Mouse (Mus musculus) embryo, embryonic 11.5 days (tissue): ENCODE data around the gene Kcna2.

Source experiments
- DNase-seq: peaks from one replicate; pipeline ENCODE4 v3.0.0-alpha.2; 2012; ENCODE audit warnings: low read depth, low spot score

Kcna2 gene

DNA sequence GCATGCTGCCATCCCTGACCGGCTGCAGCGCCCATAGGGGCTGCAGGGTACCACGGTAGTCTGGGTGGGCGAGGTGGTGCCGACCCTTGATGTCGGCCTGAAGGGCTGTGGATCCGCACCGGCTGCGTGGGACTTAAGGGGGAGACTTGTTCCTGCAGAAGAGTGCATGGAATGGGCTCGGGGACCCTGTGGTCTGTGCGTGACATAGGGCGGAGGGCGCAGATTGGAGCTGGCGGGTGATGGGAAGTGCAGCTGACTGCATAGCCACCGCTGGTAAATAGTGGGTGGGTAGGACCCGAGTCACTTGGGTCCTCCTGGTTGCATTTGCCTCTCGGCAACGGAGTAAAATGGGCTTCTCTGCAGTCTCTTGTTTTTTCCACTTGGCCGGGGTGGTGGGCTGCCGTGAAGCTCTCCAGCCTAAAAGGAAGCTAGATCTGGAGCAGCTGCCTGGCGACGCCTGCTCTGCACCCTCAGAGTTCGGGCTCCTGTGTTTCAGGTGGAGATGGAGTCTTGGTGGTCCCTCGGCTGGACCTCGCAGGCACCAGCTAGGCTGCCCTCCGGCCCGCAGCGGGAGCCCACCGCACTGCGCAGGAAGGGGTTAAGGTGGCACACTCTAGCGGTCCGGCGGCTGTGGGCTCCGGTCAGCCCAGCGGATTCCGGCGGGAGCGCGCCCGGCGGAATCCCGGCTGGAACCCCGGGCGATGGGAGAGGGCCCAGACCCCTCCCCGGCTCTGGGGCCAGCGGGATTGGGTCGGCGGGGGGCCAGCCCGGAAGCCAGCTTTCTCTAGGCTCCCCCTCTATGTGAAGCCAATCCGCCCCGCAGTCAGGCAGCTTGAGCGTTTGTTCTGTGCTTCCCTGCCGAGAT lies 1.1 kb downstream of the Kcna2 start:
- DNase-seq, result no peak

DNA sequence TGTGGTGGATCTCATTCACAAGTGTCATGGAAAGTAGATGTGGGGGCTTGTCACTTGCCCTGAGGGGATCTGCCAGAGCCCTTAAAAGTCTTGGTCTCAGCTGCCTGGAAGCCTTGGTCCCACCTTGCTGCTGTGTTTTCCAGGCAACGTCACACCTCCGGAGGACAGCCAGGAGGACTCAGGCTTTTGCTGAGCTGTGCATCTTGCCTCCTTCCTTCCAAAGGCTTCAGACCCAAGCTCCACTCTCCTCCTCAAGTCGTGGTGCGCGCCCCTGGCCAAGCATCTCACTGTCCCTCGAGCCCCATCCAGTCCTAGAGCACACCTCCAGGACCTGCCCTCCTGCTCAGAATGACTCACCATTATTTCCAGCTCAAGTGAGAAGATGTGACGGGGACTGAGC lies 2.1 kb downstream of the Kcna2 start:
- no peak for DNase-seq

DNA sequence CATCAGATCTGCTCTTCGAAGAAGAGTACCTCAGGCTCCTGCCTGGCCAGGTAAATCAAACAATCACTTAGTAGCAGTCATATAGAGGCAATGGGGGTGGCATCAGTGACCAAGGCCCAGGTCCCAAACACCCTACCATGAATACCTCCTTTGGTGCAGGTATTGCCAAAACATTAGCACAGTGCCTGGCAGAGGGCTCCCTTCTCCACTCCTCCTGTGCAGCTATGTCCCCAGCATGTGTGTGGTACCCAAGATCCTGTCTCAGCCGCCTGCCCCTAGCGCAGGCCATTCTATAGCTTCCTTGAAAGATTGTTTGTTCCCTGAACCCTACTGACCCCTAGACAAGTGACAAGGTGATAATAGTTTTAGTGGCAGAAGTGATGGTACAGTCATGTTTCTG lies 2.5 kb downstream of the Kcna2 start:
- no peak for DNase-seq

DNA sequence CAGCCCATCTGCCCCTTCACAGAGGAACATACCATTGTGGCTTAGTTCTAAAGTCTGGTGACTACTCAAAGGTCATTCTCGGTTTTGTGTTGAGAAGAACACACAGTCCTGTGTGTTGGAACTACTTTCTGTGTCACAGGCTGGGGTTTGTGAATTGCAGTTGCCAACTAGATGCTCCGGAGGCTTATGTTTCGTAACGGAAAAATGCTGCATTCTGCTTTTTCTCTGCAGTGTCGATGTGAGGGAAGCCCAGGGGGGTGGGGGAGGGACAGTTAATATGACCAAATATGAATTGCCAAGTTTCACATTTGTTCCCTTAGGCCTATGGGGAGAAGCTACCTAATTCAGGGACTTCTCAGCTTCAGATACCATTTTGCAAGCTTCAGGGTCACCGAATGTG lies 5.0 kb downstream of the Kcna2 start:
- DNase-seq, result no peak

DNA sequence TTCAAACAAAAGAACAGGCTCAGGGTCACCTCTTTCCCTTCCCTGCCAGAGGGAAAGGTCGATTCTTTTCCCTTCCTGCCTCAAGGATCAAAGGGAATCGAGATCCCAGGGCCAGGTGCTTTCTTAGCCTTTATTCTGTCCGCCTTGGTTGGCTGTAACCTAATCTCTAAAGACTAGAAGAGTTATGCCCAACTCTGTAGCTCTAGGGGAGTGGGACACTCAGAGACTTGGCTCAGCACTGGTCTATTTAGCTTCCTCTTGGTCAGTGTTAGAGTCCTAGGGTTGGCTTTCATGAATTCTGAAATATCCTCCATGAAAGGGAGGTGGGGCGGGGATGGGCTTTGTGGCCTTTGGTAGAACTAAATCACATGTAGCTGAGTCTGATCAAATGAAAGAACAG lies 11.6 kb downstream of the Kcna2 start:
- DNase-seq, result no peak

DNA sequence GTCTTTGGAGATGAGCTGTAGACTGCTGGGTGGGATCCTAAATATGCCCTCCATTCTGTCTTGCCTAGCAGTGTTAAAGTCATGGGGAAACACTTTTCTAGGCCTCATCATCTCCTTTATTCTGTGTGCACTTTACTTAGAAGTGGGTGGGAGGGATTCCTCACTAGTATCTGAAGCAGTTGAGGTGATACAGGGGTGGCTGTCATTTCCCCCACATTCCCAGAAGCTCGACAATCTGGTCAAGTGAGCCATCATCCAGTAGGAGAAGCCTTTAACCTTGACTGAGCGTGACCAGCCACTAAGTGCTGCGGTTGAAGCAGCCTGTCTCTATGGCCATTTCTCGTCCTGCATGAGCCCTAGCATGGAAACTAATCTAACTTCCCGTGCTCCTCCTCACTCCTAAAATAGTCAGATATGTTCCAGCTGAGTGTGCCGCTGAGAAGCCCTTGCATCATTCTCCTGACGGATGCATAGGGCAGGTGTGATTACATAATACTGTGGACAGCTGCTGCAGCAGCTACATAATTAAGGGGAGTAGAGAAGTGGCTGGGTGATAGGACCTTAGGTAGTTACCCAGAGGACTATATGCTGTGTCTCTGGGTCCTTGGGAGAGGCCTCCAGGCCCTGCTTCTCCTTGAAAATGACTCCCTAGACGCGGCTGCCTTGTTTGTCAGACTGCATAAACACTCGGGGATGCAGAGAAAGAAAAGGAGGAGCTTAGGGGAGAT lies 12.2 kb downstream of the Kcna2 start:
- DNase-seq, result no peak

DNA sequence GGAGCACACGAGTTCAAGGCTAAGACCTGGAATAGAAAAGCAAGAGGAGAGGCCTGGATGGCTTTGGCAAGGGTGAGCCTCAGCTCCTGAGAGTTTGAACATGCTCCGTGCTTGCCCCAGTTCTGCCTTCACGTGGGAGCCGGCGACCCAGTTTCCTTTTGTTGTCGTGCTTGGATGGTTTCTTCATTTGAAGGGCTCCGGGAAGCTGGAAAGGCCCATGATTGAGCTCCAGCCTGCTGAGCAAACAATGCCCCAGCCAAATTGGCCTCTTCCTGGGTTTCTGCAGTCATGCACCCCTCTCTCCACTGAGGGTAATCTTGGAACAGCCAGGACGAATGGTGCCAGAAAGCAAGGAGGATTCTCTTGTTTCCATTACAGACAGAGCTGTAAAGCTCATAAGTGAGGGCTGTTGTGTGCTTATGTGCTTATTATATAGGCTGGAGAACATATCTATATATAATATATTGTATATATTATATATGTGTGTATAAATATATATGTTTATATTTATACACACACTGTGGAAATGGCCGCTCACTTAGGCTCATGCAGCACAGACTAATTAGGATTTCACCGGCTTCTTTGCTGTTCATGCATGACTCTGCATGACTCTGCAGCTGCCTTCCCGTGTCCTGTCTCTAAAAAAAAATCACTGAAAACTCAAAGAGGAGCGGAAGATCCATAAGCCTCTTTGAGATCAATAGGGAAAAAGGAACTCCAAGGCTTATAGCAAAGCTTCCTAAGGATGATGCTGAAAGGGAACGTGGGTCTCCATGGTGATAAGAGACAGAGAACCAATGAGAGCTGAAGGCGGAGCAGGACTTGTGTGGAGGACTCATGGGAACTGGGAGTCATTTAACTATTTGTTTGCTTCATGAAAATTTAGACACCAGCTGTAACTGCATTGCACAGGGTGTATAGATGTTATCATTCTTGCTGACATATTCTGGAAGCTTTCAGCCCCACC lies 13.1 kb downstream of the Kcna2 start:
- DNase-seq, result no peak

DNA sequence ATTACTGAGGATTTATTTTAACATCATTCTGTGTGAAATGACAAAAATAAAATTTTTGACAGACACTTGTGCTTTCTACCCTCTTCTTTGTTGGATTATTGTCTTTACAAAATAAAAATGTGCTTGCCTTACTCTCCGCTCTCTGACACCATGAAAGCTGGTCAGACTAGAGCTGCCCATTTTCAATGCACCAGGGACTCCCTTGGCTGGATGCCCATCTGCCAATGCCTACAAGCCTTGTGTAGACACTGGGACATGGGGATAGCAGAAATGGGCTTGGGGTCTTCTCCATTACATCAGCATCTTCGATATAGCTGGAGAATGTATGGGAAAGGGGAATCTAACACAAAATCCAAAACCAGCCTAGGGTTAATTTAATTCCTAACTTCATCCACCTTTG lies 14.0 kb downstream of the Kcna2 start:
- DNase-seq, result no peak

DNA sequence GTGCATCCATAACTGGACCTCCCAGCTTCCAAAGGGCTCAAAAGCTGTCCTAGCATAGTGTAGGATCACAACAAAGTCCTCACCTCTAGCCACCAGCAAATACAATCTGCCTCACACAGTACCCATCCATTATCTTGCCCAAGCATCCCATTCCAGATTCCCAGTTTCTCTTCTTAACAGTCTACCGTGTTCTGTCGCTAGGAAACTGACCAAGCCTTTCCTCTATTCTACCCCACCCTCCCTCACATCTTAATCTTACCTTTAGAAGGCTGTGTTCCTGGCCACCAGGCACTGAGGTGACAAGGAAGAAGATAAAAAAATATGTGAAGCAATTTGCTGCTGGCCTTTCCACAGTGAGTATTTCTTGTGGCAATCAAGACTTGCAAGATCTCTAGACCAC lies 14.8 kb downstream of the Kcna2 start:
- DNase-seq, result no peak

DNA sequence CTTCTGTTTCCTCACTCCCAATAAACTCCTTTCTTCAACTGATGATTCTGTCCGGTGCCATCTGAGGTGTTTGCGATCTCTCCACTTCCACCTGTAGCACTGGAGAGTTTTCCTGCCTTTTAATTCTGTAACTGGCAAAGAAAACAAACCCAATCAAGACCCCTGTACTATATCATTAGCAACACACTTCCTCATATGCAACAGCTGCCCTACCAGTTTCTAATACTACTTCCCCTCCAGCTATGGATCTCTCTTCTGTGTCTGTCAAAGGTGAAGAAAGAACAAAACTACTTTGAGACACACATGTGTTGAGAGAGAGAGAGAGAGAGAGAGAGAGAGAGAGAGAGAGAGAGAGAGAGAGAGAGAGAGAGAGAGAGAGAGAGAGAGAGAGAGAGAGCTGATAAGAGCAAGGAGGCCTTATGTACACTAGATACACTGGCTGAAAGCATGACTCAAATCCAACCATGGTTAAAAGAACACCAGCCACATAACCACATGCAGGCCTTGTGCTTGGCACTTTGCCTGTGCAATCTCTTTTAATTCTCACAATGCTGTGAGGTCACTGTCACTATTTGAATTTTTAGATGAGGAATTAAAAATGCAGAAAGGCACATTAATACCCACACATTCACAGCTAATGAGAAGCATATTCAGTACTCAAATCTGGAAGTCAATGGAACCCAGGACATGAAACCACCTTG lies 19.1 kb downstream of the Kcna2 start:
- no peak for DNase-seq

DNA sequence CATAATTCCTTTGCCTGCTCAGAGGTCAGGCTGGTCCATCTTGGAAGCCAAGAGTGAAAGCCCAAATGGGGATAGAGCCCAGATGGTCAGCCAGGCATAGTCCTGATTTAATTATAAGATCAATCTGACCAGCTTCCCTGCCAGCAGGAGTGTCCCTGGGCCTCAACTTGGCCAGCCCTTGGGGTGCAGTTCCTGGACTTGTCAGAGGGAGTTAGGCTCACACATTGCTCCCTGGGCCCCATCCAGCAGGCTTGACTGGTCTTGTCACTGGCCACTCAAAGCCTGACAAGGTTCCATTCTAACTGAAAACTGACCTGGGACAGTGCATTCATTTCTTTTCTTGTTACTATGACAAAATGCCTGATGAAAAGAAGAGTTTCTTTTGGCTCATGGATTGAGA lies 21.4 kb downstream of the Kcna2 start:
- DNase-seq, result no peak

DNA sequence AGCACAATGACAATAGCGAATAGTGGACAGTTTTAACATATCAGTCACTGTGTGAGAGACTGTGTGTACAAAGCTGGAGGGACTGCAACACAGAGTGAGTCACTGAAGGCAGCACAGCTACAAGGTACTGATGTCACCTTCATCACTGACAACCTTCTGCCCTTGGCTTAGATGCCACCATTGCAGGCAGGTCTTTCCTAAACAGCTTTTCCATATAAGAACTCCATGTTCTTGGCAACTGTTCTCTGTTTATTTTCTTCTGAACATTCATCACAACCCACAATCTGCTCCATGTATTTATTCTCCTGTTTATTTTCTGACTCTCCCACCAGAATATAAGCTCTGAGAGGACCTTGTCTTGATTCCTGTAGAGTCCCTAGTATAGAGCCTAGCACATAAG lies 26.7 kb downstream of the Kcna2 start:
- no peak for DNase-seq

DNA sequence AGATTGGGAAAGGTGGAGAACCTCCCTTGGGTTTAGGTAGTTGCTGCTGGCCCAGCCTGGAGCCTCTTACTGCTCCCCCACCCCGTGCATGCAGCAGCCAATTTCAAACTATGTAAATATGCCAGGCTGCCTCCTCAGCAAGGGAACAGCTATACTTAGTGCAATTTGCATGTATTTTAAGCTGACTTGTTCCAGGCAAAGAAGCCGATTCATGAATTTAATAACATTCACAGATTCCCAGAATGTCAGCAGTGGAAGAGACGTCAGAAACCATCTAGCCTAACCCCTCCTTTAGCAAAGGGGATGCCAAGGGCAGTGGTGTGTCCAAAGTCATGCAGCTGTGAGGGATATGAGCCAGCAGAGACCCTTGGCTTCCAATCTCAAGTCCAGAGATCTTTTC lies 27.5 kb downstream of the Kcna2 start:
- no peak for DNase-seq

DNA sequence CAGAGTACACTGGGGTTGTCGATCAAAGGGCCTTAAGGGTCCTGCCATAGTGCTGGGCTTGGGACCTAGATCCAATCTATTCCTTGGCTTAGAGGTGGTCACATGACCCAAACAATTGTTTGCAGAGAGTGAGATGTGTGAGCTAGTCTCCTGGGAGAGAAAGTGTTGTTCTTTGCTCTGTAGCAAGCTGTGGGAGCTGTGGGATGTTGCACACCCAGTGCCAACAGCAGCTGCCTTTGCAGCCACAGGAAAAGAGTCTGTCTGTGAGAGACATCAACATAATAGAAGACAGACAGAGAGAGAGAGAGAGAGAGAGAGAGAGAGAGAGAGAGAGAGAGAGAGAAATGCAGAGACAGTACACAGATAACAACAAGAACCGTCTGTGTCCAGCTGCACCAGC lies 28.3 kb downstream of the Kcna2 start:
- DNase-seq, result no peak

DNA sequence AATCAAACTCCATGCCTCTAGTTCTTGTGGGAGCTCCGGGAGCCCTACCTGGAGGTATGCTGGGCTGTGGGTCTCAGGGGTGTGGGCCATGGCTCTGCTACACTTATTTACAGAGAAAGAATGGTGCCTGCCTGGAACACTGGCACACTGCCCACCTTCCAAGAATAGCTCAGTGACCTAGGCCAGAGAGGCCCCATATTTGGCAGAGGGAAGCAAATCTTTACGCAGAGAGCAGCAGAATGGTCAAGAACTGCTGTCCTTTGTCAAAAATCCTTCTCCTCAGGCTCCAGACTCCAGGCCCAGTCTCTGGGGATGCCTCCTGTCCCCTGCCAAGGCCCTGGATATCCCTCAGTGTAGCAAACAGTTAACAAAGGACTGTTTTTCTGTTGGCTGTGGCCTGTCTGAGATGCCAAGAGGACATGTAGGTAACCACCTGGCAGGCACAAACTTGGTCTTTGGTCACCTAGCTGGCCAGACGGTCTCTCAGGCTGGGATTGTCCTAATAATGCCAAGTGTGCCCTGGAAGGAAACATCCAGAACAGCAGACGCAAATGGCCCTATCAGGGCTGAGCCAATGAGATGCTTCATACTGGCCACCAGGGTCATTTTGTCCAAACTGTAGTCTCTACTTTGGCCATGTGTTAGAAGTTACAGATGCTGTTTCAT lies 29.8 kb downstream of the Kcna2 start:
- DNase-seq, result no peak

DNA sequence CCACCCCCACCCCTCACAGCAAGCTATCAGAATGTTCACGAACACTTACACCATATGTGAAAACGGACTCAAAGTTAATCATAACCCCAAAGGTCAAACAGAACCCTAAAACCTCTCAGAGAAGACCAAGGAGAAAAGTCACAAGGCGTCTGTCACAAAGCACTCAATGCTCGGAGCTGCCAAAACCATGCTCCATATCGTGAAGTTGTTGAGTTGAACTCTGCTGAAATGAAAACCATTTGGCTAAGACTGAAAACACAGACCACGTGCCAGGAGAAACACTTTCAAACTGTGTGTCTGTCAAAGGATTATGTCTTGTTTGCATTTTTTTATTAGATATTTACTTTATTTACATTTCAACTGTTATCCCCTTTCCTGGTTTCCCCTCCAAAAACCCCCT lies 30.9 kb downstream of the Kcna2 start:
- DNase-seq, result no peak

DNA sequence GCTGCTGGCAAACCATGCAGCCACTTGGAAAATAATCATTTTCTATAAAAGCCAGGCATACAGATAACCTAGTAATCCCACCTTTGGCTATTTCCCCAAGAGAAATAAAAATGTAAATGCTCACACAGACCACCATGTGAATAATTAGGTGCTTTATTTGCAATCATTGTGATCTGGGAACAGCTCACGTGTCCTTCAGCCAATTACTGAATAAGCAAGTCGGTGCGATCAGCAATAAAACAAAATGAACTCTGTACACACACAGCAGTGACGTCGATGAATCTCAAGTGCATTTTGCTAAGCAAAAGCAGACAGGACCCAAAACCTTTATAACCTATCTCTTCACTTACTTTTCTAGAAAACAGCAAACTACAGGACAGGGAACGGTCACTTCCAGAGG lies 31.7 kb downstream of the Kcna2 start:
- no peak for DNase-seq

DNA sequence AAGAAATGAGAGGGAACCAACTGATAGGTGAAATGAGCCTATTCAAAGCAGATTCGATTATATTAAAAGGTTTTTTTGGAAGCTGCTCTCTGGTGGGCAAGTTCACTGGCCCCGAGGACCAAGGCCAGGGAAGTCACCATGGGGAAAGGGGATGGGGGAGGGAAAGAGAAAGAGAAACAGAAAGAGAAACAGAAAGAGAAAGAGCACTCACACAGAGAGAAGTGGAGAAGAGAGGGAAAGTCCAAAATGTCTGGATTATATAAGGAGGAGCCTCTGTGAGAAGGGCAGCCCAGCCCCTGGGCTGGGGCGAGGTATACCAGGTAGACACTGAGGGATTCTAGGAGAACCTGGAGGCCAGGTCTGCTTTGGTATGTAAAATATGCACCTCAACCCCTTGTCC lies 33.5 kb downstream of the Kcna2 start:
- DNase-seq, result no peak

DNA sequence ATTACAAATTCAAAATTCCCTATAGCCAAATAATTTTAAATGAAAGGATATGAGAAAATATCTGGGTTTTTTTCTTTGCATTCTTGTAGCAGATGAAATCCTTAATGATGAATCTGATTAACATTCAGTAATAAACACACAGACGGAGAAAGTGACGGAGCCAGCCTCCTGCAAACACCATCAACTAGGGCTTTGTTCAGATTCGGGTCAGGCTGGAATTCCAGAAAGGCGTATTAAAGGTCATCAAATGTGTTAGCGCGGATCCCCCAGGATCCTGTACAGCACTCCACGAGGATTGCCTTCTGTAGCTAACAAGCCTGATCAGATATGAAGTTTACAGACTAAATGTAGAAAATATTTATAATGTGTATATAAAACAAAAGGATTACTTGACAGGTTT lies 46.2 kb downstream of the Kcna2 start:
- no peak for DNase-seq

DNA sequence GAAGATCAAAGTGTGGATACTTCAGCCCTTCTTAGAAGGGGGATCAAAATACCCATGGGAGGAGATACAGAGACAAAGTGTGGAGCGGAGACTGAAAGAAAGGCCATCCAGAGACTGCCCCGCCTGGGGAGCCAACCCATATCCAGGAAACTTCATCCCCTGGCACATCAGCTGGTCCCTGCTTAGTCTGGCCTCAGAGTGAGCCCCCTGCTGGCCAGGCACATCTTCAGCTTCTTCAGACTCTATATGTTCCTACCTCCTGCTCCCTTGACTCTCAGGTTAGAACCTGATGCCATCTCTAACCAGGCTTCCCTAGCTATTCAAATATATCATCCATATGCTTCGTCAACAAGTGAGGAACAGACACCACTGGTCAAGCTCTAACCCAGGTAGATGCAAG lies 48.1 kb downstream of the Kcna2 start:
- no peak for DNase-seq

DNA sequence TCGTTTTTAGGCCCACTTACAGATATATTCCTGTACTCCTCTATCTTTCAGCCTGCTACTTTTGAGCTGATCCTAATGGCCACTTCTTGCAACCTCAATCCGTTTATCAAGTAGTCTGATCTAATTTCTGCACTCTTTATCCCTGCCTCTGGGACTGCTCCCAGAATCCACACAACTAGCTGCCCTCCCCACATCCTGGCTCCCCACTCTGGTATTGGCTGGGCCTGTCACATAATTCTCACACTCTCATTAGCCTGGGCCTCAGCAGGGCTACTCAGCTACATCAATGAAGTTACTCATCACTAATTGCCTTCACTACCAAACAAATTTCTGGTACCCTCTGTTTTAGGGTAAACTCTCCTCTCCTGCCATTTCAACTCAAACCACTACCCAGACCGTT lies 49.5 kb downstream of the Kcna2 start:
- DNase-seq, result no peak
